Mouse (Mus musculus): ENCODE measurements around the gene Foxn3. TPM values are rescaled to one million over a fixed set of nuclear protein-coding genes. Genes with fewer than 3 reads are reported as not detected.

The Foxn3 gene
- total and polyA plus RNA-seq, 2 experiments from 2014 or later = 50.4 to 69.0 TPM

GRCm38 (mm10) chr12:99562867-99563189, 554 bp downstream of the Foxn3 start:
- TF ChIP-seq CTCF (IDR thresholded peaks at IDR 0.05; ENCODE audit: low read depth) = no peak
- Histone ChIP-seq H3K36me3 (ENCODE audit: insufficient read depth, low read length) (no peaks in the 10 kb centered on the region), H3K4me2 (ENCODE audit: low read depth, low read length) (peak overlapping the region; percentile 68), H3K9ac (replicated peaks; ENCODE audit: low read length) (peak overlapping the region; percentile 85), H3K4me1 (ENCODE audit: insufficient read depth, low read length) (peaks cover 15% of the 10 kb centered on the region), H3K4me3 (ENCODE audit: low read length) (peak overlapping the region; percentile 83), H3K9me3 (ENCODE audit: low read length) (no peaks in the 10 kb centered on the region), H3K27ac (peak overlapping the region; percentile 86), H3K27me3 (ENCODE audit: insufficient read depth, low read length) (no peaks in the 10 kb centered on the region)
- ATAC-seq (no peak), DNase-seq (ENCODE audit: low spot score) (peak; percentile 61)
- under 1% methylated on average over 10 of the region's 10 CpGs for WGBS

GRCm38 (mm10) chr12:99562073-99562866, 1.1 kb downstream of the Foxn3 start:
- WGBS = under 1% methylated on average over 24 of the region's 24 CpGs
- ATAC-seq (peak; percentile 76), DNase-seq (ENCODE audit: low spot score) (peak; percentile 73)
- H3K4me3 ChIP-seq (ENCODE audit: low read length) = peak overlapping the region; percentile 83
- peaks cover 15% of the 10 kb centered on the region for H3K4me1 ChIP-seq (ENCODE audit: insufficient read depth, low read length)
- H3K27ac ChIP-seq = peak overlapping the region; percentile 86
- peak overlapping the region; percentile 68 for H3K4me2 ChIP-seq (ENCODE audit: low read depth, low read length)
- no peaks in the 10 kb centered on the region for H3K27me3 ChIP-seq (ENCODE audit: insufficient read depth, low read length)
- peak overlapping the region; percentile 85 for H3K9ac ChIP-seq (replicated peaks; ENCODE audit: low read length)
- no peaks in the 10 kb centered on the region for H3K36me3 ChIP-seq (ENCODE audit: insufficient read depth, low read length)
- no peaks in the 10 kb centered on the region for H3K9me3 ChIP-seq (ENCODE audit: low read length)
- TF ChIP-seq CTCF (IDR thresholded peaks at IDR 0.05; ENCODE audit: low read depth) = peak; percentile 30; the same call in 1 of the 2 replicates

- Histone ChIP-seq H3K9me3 (ENCODE audit: low read length) (no peaks in the 10 kb centered on the region), H3K36me3 (ENCODE audit: insufficient read depth, low read length) (no peaks in the 10 kb centered on the region), H3K27me3 (ENCODE audit: insufficient read depth, low read length) (no peaks in the 10 kb centered on the region), H3K9ac (replicated peaks; ENCODE audit: low read length) (peak overlapping the region; percentile 85), H3K27ac (peak overlapping the region; percentile 86; the same call in 1 of the 2 replicates), H3K4me1 (ENCODE audit: insufficient read depth, low read length) (peaks cover 15% of the 10 kb centered on the region), H3K4me3 (ENCODE audit: low read length) (peak overlapping the region; percentile 83), H3K4me2 (ENCODE audit: low read depth, low read length) (peak overlapping the region; percentile 68)
- no peak for TF ChIP-seq CTCF (IDR thresholded peaks at IDR 0.05; ENCODE audit: low read depth)
- 19% methylated on average over 3 of the region's 3 CpGs for WGBS
- ATAC-seq = no peak
- DNase-seq (ENCODE audit: low spot score) = peak; percentile 60
Measured at GRCm38 (mm10) chr12:99561333-99561766, 2.0 kb downstream of the Foxn3 start.

- DNase-seq (ENCODE audit: low spot score) (no peak), ATAC-seq (no peak)
- H3K27ac ChIP-seq = peak overlapping the region; percentile 0; the same call in 1 of the 2 replicates
- no peak overlapping the region for H3K9ac ChIP-seq (replicated peaks; ENCODE audit: low read length)
- WGBS = 58% methylated on average over 11 of the region's 11 CpGs
- H3K36me3 ChIP-seq (ENCODE audit: insufficient read depth, low read length) = no peaks in the 10 kb centered on the region
- no peaks in the 10 kb centered on the region for H3K9me3 ChIP-seq (ENCODE audit: low read length)
- peak overlapping the region; percentile 68 for H3K4me2 ChIP-seq (ENCODE audit: low read depth, low read length)
- peak overlapping the region; percentile 83; the same call in 1 of the 2 replicates for H3K4me3 ChIP-seq (ENCODE audit: low read length)
- peaks cover 15% of the 10 kb centered on the region for H3K4me1 ChIP-seq (ENCODE audit: insufficient read depth, low read length)
- no peak for TF ChIP-seq CTCF (IDR thresholded peaks at IDR 0.05; ENCODE audit: low read depth)
- no peaks in the 10 kb centered on the region for H3K27me3 ChIP-seq (ENCODE audit: insufficient read depth, low read length)
Measured at GRCm38 (mm10) chr12:99560701-99561332, 2.6 kb downstream of the Foxn3 start.

- Histone ChIP-seq H3K4me1 (ENCODE audit: insufficient read depth, low read length) (peaks cover 13% of the 10 kb centered on the region), H3K27ac (no peak overlapping the region), H3K9me3 (ENCODE audit: low read length) (no peaks in the 10 kb centered on the region), H3K27me3 (ENCODE audit: insufficient read depth, low read length) (no peaks in the 10 kb centered on the region), H3K4me3 (ENCODE audit: low read length) (no peak overlapping the region), H3K4me2 (ENCODE audit: low read depth, low read length) (no peak overlapping the region), H3K36me3 (ENCODE audit: insufficient read depth, low read length) (no peaks in the 10 kb centered on the region), H3K9ac (replicated peaks; ENCODE audit: low read length) (no peak overlapping the region)
- ATAC-seq (no peak), DNase-seq (ENCODE audit: low spot score) (no peak)
- TF ChIP-seq CTCF (IDR thresholded peaks at IDR 0.05; ENCODE audit: low read depth) = no peak
- 83% methylated on average over 11 of the region's 11 CpGs for WGBS
Measured at GRCm38 (mm10) chr12:99559483-99559882, 3.9 kb downstream of the Foxn3 start.

GRCm38 (mm10) chr12:99558476-99558875, 4.9 kb downstream of the Foxn3 start:
- TF ChIP-seq CTCF (IDR thresholded peaks at IDR 0.05; ENCODE audit: low read depth) = no peak
- WGBS = 76% methylated on average over 4 of the region's 4 CpGs
- no peak for ATAC-seq

More at GRCm38 (mm10) chr12:99558476-99558875, 4.9 kb downstream of the Foxn3 start:
- H3K9ac ChIP-seq (replicated peaks; ENCODE audit: low read length) = no peak overlapping the region
- no peaks in the 10 kb centered on the region for H3K36me3 ChIP-seq (ENCODE audit: insufficient read depth, low read length)
- H3K4me1 ChIP-seq (ENCODE audit: insufficient read depth, low read length) = peaks cover 10% of the 10 kb centered on the region; the same call in 1 of the 2 replicates
- H3K4me2 ChIP-seq (ENCODE audit: low read depth, low read length) = no peak overlapping the region
- H3K27me3 ChIP-seq (ENCODE audit: insufficient read depth, low read length) = no peaks in the 10 kb centered on the region
- H3K4me3 ChIP-seq (ENCODE audit: low read length) = no peak overlapping the region
- H3K9me3 ChIP-seq (ENCODE audit: low read length) = no peaks in the 10 kb centered on the region
- DNase-seq (ENCODE audit: low spot score) = no peak
- no peak overlapping the region for H3K27ac ChIP-seq
